ENCODE assay signal across 15 mouse cellular contexts in the genomic region with DNA sequence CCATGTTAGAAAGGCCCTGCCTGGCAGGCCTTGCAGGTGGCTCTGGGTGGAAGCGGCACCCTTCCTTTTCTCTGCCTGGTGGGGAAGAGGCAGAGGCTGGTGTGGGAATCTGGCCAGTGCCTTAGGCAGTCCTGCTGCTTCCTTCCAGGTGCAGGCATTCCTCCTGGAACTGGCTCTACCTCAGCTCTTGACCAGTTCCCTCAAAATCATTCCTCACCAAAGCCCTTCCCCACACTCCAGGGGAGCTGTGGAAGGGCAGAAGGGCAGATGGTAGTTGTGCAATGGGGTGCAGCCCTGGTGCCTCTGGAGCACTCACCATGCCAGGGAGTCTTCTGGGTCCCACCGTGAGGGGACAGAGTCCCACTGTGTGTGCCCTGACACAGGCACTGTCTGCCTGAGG. TPM values are rescaled to one million over a fixed set of nuclear protein-coding genes. Genes with fewer than 3 reads are reported as not detected.
DNase-seq lines count a peak whose midpoint lies in the region; ATAC-seq lines count a peak whose summit lies in the region.
"Had no signal": no experiment of that assay in that cellular context is flagged by ENCODE, and none has a peak within 500 bp of the region (broad histone marks: within the 10 kb centered on the region; RNA-seq: fewer than 3 reads in every experiment).

No protein-coding gene starts in this region.

- WGBS in hindbrain, embryonic 10.5 days, result 70% methylated on average over 2 of the region's 2 CpGs
- 79% methylated on average over 2 of the region's 2 CpGs for WGBS in hindbrain, embryonic 11.5 days
- WGBS in lung, embryonic 16.5 days, result 78% methylated on average over 2 of the region's 2 CpGs
- 72% methylated on average over 2 of the region's 2 CpGs for WGBS in hindbrain, embryonic 14.5 days
- 76% methylated on average over 2 of the region's 2 CpGs for WGBS in stomach, embryonic 15.5 days

- peak overlapping the region; percentile 59; the same call in 1 of the 2 replicates for H3K27ac ChIP-seq in hindbrain, embryonic 10.5 days
- H3K27ac ChIP-seq in hindbrain, embryonic 11.5 days (ENCODE audit: low read depth, low read length), result no peak overlapping the region
- H3K27ac ChIP-seq in lung, embryonic 16.5 days (ENCODE audit: low read length), result peak overlapping the region; percentile 19
- H3K27ac ChIP-seq in hindbrain, embryonic 14.5 days, result 0 out of 2 replicates have a peak overlapping the region, but pooled peaks have one; percentile 17
- H3K27ac ChIP-seq in stomach, embryonic 15.5 days, result peak overlapping the region; percentile 74
- H3K27ac ChIP-seq: neural tube, embryonic 12.5 days had no signal

- intact Hi-C loops in left cerebral cortex, postnatal 10 days (cut with DNase I), result loop anchor here (2.0 kb wide), 1 partner anchor 54 kb away; no protein-coding TSS in a partner anchor

- no peak for DNase-seq in hindbrain, embryonic 10.5 days (ENCODE audit: low spot score)
- DNase-seq in hindbrain, embryonic 11.5 days (ENCODE audit: low spot score), result no peak
- no peak for DNase-seq in lung, postnatal 4 days
- DNase-seq in hindbrain, embryonic 14.5 days (ENCODE audit: low spot score), result no peak
- DNase-seq in left cerebral cortex, postnatal 10 days (ENCODE audit: extremely low spot score in 1 of 2, low spot score in 2 of 2), result no peak
- DNase-seq in natural killer cell, adult 2 months (ENCODE audit: low spot score in 2 of 2), result no peak
- DNase-seq: adrenal gland, postnatal 25 days; cerebellum, adult 11-12 months; kidney, adult 11 months; right cerebral cortex, postnatal 25 days had no signal

- peaks cover 39% of the 10 kb centered on the region for H3K27me3 ChIP-seq in hindbrain, embryonic 10.5 days (ENCODE audit: insufficient read depth, poor library complexity, severe bottlenecking)
- peaks cover 7% of the 10 kb centered on the region for H3K27me3 ChIP-seq in hindbrain, embryonic 11.5 days (ENCODE audit: control insufficient read depth, insufficient read depth, low read length)
- no peaks in the 10 kb centered on the region for H3K27me3 ChIP-seq in lung, embryonic 16.5 days (ENCODE audit: control insufficient read depth, insufficient read depth, low read depth, low read length)
- 0 out of 2 replicates have a peak, but pooled peaks cover 3% of the 10 kb centered on the region for H3K27me3 ChIP-seq in hindbrain, embryonic 14.5 days (ENCODE audit: control insufficient read depth, insufficient read depth, low read length)
- H3K27me3 ChIP-seq in stomach, embryonic 15.5 days (replicated peaks), result no peaks in the 10 kb centered on the region

- no peak overlapping the region for H3K4me2 ChIP-seq in hindbrain, embryonic 11.5 days (replicated peaks; ENCODE audit: low read depth, low read length)
- no peak overlapping the region for H3K4me2 ChIP-seq in lung, embryonic 16.5 days (ENCODE audit: low read depth, low read length)
- no peak overlapping the region for H3K4me2 ChIP-seq in hindbrain, embryonic 14.5 days (replicated peaks)
- H3K4me2 ChIP-seq in stomach, embryonic 15.5 days, result no peak overlapping the region
- H3K4me2 ChIP-seq: heart, embryonic 12.5 days; neural tube, embryonic 12.5 days had no signal

- no peaks in the 10 kb centered on the region for H3K9me3 ChIP-seq in hindbrain, embryonic 10.5 days
- no peaks in the 10 kb centered on the region for H3K9me3 ChIP-seq in hindbrain, embryonic 11.5 days (ENCODE audit: control insufficient read depth, low read length)
- H3K9me3 ChIP-seq in lung, embryonic 16.5 days (ENCODE audit: control insufficient read depth, low read length), result no peaks in the 10 kb centered on the region
- H3K9me3 ChIP-seq in hindbrain, embryonic 14.5 days (ENCODE audit: control insufficient read depth, low read length), result no peaks in the 10 kb centered on the region
- no peaks in the 10 kb centered on the region for H3K9me3 ChIP-seq in stomach, embryonic 15.5 days
- H3K9me3 ChIP-seq: heart, embryonic 12.5 days; megakaryocyte, embryonic 14.5 days; neural tube, embryonic 12.5 days had no signal

- ATAC-seq in hindbrain, embryonic 11.5 days (ENCODE audit: low FRiP score), result no peak
- no peak for ATAC-seq in lung, embryonic 16.5 days (ENCODE audit: low read depth)
- no peak for ATAC-seq in hindbrain, embryonic 14.5 days (ENCODE audit: low FRiP score)
- no peak for ATAC-seq in stomach, embryonic 15.5 days (ENCODE audit: insufficient read depth, low FRiP score, low read depth)

- H3K4me3 ChIP-seq in hindbrain, embryonic 10.5 days, result no peak overlapping the region
- H3K4me3 ChIP-seq in hindbrain, embryonic 11.5 days (ENCODE audit: low read depth, low read length), result no peak overlapping the region
- H3K4me3 ChIP-seq in lung, embryonic 16.5 days (ENCODE audit: low read length), result no peak overlapping the region
- H3K4me3 ChIP-seq in hindbrain, embryonic 14.5 days (replicated peaks; ENCODE audit: low read length), result no peak overlapping the region
- H3K4me3 ChIP-seq in stomach, embryonic 15.5 days (replicated peaks), result no peak overlapping the region
- H3K4me3 ChIP-seq: heart, embryonic 12.5 days; megakaryocyte, embryonic 14.5 days; neural tube, embryonic 12.5 days had no signal

- peaks cover 87% of the 10 kb centered on the region for H3K4me1 ChIP-seq in hindbrain, embryonic 10.5 days (replicated peaks)
- H3K4me1 ChIP-seq in hindbrain, embryonic 11.5 days (replicated peaks; ENCODE audit: control insufficient read depth, insufficient read depth, low read length), result peaks cover 6% of the 10 kb centered on the region; the same call in 1 of the 2 replicates
- H3K4me1 ChIP-seq in lung, embryonic 16.5 days (replicated peaks; ENCODE audit: control insufficient read depth, insufficient read depth, low read length), result peaks cover 46% of the 10 kb centered on the region
- H3K4me1 ChIP-seq in hindbrain, embryonic 14.5 days (replicated peaks; ENCODE audit: control insufficient read depth, insufficient read depth, low read length), result peaks cover 24% of the 10 kb centered on the region
- H3K4me1 ChIP-seq in stomach, embryonic 15.5 days, result peaks cover 52% of the 10 kb centered on the region

- H3K36me3 ChIP-seq in hindbrain, embryonic 10.5 days, result no peaks in the 10 kb centered on the region
- no peaks in the 10 kb centered on the region for H3K36me3 ChIP-seq in hindbrain, embryonic 11.5 days (ENCODE audit: control insufficient read depth, insufficient read depth, low read length)
- H3K36me3 ChIP-seq in lung, embryonic 16.5 days (ENCODE audit: control insufficient read depth, insufficient read depth, low read length), result no peaks in the 10 kb centered on the region
- H3K36me3 ChIP-seq in hindbrain, embryonic 14.5 days (replicated peaks; ENCODE audit: control insufficient read depth, insufficient read depth), result no peaks in the 10 kb centered on the region
- no peaks in the 10 kb centered on the region for H3K36me3 ChIP-seq in stomach, embryonic 15.5 days
- H3K36me3 ChIP-seq: heart, embryonic 12.5 days; neural tube, embryonic 12.5 days had no signal

- no peak overlapping the region for H3K9ac ChIP-seq in hindbrain, embryonic 11.5 days (ENCODE audit: low read depth, low read length)
- H3K9ac ChIP-seq in lung, embryonic 16.5 days (ENCODE audit: low read length), result no peak overlapping the region
- no peak overlapping the region for H3K9ac ChIP-seq in hindbrain, embryonic 14.5 days
- H3K9ac ChIP-seq in stomach, embryonic 15.5 days, result no peak overlapping the region
- H3K9ac ChIP-seq: heart, embryonic 12.5 days; neural tube, embryonic 12.5 days had no signal

RNA-seq across cellular contexts. Expression of a gene that starts 6.1 kb away (rescaled TPM):
- 9.8 and 11.0 TPM in 2 replicates for polyA plus RNA-seq in hindbrain, embryonic 10.5 days (2016; fragmentation: Nextera tagmentation; extraction: Ambion mirVana)
- 10.1 and 11.5 TPM in 2 replicates for polyA plus RNA-seq in hindbrain, embryonic 11.5 days (2014; fragmentation: Nextera tagmentation; extraction: Ambion mirVana)
- polyA plus RNA-seq in lung, embryonic 16.5 days (2015; fragmentation: Nextera tagmentation; extraction: Ambion mirVana), result 31.7 and 35.6 TPM in 2 replicates
- polyA plus RNA-seq in hindbrain, embryonic 14.5 days (2014; fragmentation: Nextera tagmentation; extraction: Ambion mirVana), result 13.7 and 14.4 TPM in 2 replicates
- polyA plus RNA-seq in stomach, embryonic 15.5 days (2015; fragmentation: Nextera tagmentation; extraction: Ambion mirVana), result 24.8 and 30.9 TPM in 2 replicates
- total RNA-seq in left cerebral cortex, postnatal 10 days (2021), result 100 to 1,000 TPM; 116 to 122 TPM

RNA-seq across cellular contexts. Expression of a gene that starts 23.2 kb away (rescaled TPM):
- 112 and 114 TPM in 2 replicates for polyA plus RNA-seq in hindbrain, embryonic 10.5 days (2016; fragmentation: Nextera tagmentation; extraction: Ambion mirVana)
- 87.2 and 88.3 TPM in 2 replicates for polyA plus RNA-seq in hindbrain, embryonic 11.5 days (2014; fragmentation: Nextera tagmentation; extraction: Ambion mirVana)
- 90.3 and 92.6 TPM in 2 replicates for polyA plus RNA-seq in lung, embryonic 16.5 days (2015; fragmentation: Nextera tagmentation; extraction: Ambion mirVana)
- 91.1 and 95.5 TPM in 2 replicates for polyA plus RNA-seq in hindbrain, embryonic 14.5 days (2014; fragmentation: Nextera tagmentation; extraction: Ambion mirVana)
- 79.4 and 86.0 TPM in 2 replicates for polyA plus RNA-seq in stomach, embryonic 15.5 days (2015; fragmentation: Nextera tagmentation; extraction: Ambion mirVana)
- total RNA-seq in left cerebral cortex, postnatal 10 days (2021), result 10 to 100 TPM; 43.0 to 46.9 TPM
